Mouse (Mus musculus) urinary bladder, postnatal 14 days (tissue): ENCODE measurements around the gene Mmrn1.
"Not testable (repeated sequence)": the region's sequence is repeated elsewhere in the genome, so short reads cannot be mapped to it uniquely, and the experiment has no call there.

Experiments used
- DNase-seq: peaks from one replicate; pipeline ENCODE4 v3.0.0; 2021; ENCODE audit warnings: low spot score

Gene Mmrn1

GRCm38 (mm10) chr6:60924676-60925075, at the start of gene Mmrn1:
TSS of gene Mmrn1 (plus strand) at chr6:60924976.
- DNase-seq, result not testable (repeated sequence)

- no peak for DNase-seq
Measured at GRCm38 (mm10) chr6:60880362-60880761, 44.4 kb upstream of the Mmrn1 start.

DNA sequence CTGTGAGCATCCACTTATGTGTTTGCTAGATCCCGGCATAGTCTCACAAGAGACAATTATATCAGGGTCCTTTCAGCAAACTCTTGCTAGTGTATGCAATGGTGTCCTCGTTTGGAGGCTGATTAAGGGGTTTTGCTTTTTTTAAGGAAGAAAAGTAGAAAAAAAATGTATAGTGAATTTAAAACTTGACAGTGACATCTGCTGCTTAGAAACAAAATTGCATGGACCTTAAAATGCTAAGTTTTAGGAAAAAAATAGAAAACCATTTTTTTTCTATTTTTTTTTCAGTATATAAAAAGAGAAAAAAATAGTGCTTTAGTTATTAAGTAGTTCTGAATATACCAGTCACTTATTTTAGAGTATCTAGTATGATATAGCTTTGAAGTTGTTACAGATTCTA, 43.2 kb upstream of the Mmrn1 start:
- no peak for DNase-seq

GRCm38 (mm10) chr6:60907272-60907671, 17.5 kb upstream of the Mmrn1 start:
- no peak for DNase-seq

GRCm38 (mm10) chr6:60931364-60931763, 6.6 kb downstream of the Mmrn1 start:
- DNase-seq, result no peak

- no peak for DNase-seq
Measured at GRCm38 (mm10) chr6:60934835-60935234, 10.1 kb downstream of the Mmrn1 start.

DNA sequence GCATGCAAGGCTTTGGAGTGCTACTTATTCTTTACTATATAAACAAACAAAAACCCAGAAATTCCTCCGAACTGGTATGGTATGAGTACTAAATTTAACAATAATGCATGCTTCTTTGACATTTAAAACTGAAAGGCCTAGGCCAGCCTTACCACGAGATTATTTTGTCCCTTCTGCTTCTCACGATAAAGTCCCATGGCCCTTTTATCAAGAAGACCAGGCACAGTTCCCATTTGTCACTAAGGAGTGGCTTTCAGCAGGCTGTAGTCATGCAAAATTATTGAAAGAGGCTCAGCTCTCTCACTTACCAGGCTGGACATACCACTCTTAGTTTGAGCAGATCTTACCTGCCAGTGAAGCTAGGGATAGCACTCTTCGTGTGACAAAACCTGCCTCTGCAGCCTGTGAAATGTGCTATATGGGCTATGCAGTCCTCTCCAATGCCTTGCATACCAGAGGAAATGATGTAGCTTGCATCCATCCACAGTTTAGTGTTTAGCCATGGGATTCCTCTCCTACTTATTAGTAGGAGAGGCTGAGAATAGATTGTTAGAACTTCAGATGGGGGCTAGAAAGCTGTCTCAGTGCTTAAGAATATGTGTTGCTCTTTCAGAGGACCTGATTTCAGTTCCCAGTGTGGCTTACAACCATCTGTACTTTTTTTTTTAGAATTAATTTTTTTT, 10.8 kb downstream of the Mmrn1 start:
- DNase-seq, result no peak

DNA sequence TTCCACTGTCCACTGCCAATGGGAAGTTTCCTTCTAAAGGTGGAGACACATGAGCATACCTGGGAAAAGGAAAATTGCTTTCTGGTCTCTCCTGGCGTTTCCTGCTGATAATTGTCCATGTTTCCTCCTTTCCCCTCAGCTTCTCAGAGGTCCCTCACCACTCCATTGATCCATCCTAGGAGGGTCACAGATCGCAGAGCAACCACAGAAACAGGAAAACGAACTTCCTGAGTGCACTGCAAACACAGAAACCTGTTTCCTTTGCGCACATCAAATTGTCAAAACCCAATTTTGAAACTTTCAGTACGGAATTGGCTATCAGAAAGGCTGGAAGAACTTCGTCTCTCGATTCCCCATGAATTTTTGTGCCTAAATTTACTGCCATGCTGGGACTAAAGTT, 19.4 kb downstream of the Mmrn1 start:
- no peak for DNase-seq

GRCm38 (mm10) chr6:60944621-60945020, 19.8 kb downstream of the Mmrn1 start:
- no peak for DNase-seq

DNA sequence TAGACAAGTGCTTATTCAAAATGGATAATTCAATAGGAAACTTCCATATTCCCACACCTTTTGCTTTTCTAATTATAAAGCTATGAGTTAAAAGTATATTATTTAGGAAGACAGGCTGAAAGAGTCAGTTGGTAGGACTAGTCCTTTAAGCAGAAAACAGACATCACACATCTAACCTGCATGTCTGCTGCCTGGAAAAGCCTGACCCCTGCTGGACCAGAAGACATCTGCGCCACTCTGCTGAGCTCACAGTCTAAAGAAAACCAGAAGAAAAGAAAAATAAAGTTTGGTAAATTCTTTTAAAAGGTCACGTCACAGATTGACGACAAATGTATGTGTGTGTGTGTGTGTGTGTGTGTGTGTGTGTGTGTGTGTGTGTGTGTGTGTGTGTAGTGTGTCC, 25.6 kb downstream of the Mmrn1 start:
- DNase-seq, result peak; percentile 7

DNA sequence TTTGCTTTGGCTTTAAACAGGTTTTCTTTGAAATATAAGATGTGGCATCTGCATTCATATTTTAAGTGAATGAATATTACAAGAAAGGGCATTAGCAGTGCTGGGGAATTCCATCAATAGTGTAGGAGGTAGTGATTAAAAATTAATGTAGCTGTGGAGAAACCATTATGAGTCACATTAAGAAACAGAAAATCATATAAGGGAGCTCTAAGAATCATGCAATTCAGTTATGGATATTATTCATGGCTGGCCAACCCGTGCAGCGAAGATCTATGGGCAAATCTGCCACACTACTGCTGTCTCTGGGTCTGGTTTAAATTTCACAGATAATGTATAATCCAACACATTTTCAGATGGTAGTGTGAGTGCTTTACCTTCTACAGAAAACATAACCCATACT, 36.5 kb downstream of the Mmrn1 start:
- DNase-seq, result no peak

DNA sequence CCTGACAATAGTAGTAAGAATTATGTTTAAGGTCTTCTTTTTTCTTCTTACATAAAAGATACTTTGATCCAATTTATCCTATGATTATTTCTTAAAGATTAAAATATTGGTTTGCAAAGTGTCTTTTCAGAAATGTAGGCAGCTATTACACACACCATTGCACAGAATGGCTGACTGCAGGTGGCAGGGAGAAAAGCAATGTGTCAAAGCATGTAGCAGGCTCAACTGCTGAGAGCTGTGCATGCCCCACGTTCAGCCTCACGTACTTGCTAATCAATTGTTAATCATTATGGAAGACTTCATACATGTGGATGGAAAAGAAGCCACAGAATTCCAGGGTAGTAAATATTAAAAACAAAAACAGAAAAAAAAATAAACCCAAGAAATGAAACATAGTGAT, 37.1 kb downstream of the Mmrn1 start:
- DNase-seq, result no peak

GRCm38 (mm10) chr6:60962668-60963067, 37.9 kb downstream of the Mmrn1 start:
- DNase-seq, result no peak

- no peak for DNase-seq
Measured at GRCm38 (mm10) chr6:60963726-60964125, 39.0 kb downstream of the Mmrn1 start.

DNA sequence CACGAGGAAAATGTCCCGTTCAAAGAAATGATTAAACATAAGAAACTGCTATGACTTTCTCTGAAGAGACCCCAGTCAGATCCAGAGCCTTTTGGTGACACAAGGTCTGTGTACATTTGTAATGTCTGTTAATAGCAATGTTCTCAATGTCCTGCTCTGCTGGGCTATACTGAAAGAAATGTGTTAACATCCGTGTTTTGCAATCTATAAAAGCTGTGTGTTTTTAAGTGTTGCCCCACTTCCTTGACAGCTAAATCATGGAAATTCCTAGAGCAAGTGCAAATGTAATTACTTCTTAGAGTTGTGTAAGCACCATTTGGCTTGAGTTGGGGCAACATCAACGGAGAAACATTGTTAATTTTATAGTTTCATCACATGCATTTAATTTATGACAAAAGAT, 42.2 kb downstream of the Mmrn1 start:
- DNase-seq, result no peak

- DNase-seq, result no peak
Measured at GRCm38 (mm10) chr6:60969407-60969806, 44.6 kb downstream of the Mmrn1 start.

DNA sequence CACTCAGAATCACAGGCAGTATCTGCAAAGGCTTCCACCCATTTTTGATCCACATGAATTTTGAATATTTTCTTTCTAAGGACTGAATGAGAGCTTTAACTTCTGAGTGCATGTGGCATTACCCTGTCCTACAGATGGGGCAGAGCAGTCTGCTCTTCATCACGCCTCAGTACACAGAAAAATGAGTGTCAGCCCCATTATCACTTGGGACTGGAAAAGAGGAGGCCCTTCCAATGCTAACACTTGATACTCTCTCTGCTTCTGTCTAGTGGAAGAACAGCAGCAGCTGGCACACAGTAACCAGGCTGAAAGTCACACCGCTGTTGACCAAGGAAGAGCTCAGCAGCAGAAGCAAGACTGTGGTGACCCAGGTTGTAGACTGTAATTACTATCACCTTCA, 46.0 kb downstream of the Mmrn1 start:
- DNase-seq, result no peak

DNA sequence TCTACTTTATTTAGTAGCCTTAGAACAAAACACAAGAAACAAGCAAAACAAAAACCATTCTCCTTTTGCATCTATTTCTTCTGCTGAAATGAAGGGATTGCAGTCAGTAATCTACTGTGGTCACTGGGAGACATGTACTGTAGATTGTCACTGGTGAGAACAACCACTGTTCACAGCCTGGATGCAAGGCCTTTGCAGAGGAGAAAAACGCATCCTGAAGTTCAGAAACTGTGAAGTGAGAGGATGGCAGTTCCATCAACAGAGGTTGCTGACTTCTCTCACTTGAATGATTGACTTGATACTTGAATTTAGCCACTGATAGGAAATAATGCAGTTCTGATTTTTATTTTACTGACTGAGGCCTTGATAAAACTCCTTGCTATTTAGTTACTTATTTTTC, 53.8 kb downstream of the Mmrn1 start:
- no peak for DNase-seq

- DNase-seq, result no peak
Measured at GRCm38 (mm10) chr6:60979039-60979438, 54.3 kb downstream of the Mmrn1 start.

GRCm38 (mm10) chr6:60984360-60984759, 59.6 kb downstream of the Mmrn1 start:
- no peak for DNase-seq

DNA sequence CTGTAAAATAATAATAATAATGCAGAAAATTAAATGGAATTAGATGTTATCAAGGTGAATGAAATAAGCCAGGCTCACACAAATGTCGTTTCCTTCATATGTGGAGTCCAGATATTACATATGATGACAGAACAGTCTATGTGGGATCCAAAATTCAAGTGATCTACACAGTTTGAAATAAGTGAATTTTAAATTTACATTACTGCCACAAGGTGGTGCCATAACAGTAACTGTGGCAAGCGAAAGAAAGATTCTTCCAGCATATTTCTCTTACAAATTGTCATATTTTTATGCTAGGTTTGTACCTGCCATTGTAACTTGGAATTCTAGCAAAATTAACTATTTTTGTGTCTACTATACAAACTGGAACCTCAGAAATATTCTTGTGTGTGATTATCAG, 61.1 kb downstream of the Mmrn1 start:
- DNase-seq, result no peak

DNA sequence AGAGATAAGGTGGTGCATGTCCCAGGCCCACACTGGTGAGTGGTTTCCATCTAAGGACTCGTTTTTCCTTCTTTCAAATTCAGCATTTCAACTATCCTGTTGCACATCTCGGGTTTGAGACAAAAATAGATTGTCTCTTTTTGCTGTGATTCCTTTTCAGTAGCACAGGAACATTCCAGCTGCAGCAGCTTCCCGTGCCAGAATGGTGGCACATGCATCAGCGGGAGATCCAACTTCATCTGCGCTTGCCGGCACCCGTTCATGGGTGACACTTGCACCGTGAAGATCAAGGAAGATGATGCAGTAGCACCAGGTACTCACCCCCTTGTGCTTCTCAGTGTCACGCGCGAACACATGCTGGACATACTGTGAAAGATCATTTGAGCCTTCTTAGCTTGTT, 62.1 kb downstream of the Mmrn1 start:
- DNase-seq, result no peak

- no peak for DNase-seq
Measured at GRCm38 (mm10) chr6:60987804-60988203, 63.0 kb downstream of the Mmrn1 start.

GRCm38 (mm10) chr6:60992366-60992765, 67.6 kb downstream of the Mmrn1 start:
- no peak for DNase-seq
